17 mouse cellular contexts compared by ENCODE assay signal in the genomic region with DNA sequence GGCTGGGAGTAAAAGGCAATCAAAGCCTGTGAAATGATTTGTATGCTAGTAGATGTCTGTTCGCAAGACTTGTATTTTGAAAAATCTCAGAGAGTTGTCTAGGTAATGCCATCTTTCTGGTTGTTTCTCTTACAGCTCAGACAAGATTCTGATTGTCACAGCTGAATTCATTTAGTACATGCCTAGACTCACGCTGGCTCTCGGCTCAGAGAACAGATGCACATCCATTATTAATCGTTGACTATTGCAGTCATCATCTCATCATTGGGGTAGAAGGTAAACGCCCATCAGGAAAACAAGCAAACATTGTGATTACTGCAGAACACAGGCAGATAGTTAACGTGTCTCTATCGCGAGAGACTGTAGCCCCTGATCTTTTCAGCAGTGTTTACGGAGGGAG.
"Had no signal": no experiment of that assay in that cellular context is flagged by ENCODE, and none has a peak within 500 bp of the region (broad histone marks: within the 10 kb centered on the region; RNA-seq: fewer than 3 reads in every experiment).

No protein-coding gene starts in this region.

- H3K4me1 ChIP-seq: limb, embryonic 15.5 days; liver, embryonic 12.5 days; midbrain, embryonic 10.5 days; neural tube, embryonic 15.5 days had no signal

- ATAC-seq: intestine, postnatal 0 days; liver, embryonic 12.5 days had no signal

- H3K27me3 ChIP-seq: limb, embryonic 15.5 days; liver, embryonic 12.5 days; neural tube, embryonic 15.5 days had no signal

- H3K36me3 ChIP-seq: limb, embryonic 15.5 days; liver, embryonic 12.5 days; midbrain, embryonic 10.5 days; neural tube, embryonic 15.5 days had no signal

- H3K9me3 ChIP-seq: limb, embryonic 15.5 days; liver, embryonic 12.5 days; midbrain, embryonic 10.5 days; neural tube, embryonic 15.5 days had no signal

- H3K4me3 ChIP-seq: layer of hippocampus, adult 2 months; left cerebral cortex, adult 2 months; limb, embryonic 15.5 days; liver, embryonic 12.5 days; midbrain, embryonic 10.5 days; myocyte; neural tube, embryonic 15.5 days had no signal

- H3K4me2 ChIP-seq: limb, embryonic 15.5 days; liver, embryonic 12.5 days; lung, embryonic 14.5 days; neural tube, embryonic 15.5 days had no signal

- H3K9ac ChIP-seq: limb, embryonic 15.5 days; liver, embryonic 12.5 days; lung, embryonic 14.5 days; neural tube, embryonic 15.5 days had no signal

- DNase-seq: kidney, adult 8-10 months; kidney, postnatal 36 days; midbrain, embryonic 14.5 days; right cerebral cortex, postnatal 4 days; spleen, adult 18-20 months; thymus, adult 2 months; thymus, postnatal 25 days had no signal

- H3K27ac ChIP-seq: kidney, postnatal 0 days; layer of hippocampus, adult 2 months; left cerebral cortex, adult 2 months; limb, embryonic 15.5 days; liver, embryonic 12.5 days; midbrain, embryonic 10.5 days; neural tube, embryonic 15.5 days had no signal
